Mouse (Mus musculus): Measurements from ENCODE around the gene Grm8. TPM values are rescaled to one million over a fixed set of nuclear protein-coding genes. Genes with fewer than 3 reads are reported as not detected.
"Not testable (repeated sequence)": the region's sequence is repeated elsewhere in the genome, so short reads cannot be mapped to it uniquely, and the experiment has no call there.

Gene Grm8
- total RNA-seq, 2 experiments from 2014 or later = 0.23 to 0.56 TPM

DNA sequence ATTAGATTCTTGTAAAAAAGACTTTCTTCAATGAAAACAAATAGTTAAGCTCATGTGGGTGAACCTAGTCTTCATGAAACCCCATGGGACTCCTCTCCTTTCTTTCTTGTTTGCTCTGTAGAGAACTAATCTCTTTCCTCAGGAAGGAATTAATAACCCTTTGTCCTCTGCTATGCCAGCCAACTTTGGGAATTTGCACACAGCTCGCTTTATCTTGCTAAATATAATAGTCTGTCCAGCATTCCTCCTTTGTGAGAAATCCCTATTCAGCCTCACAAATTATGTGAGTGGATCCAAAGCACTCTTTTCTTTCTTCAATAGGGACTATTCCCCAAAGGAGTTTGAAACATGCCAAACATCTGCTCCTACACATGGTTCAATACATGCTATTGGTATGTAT, 285.3 kb downstream of the Grm8 start:
- DNase-seq = no peak

- DNase-seq = no peak
These were observed 298.8 kb downstream of the Grm8 start for GRCm38 (mm10) chr6:27836159-27836558.

- DNase-seq = not testable (repeated sequence)
These were observed 315.2 kb downstream of the Grm8 start for GRCm38 (mm10) chr6:27819735-27820134.

GRCm38 (mm10) chr6:27812789-27813188, 322.2 kb downstream of the Grm8 start:
- DNase-seq = no peak

DNA sequence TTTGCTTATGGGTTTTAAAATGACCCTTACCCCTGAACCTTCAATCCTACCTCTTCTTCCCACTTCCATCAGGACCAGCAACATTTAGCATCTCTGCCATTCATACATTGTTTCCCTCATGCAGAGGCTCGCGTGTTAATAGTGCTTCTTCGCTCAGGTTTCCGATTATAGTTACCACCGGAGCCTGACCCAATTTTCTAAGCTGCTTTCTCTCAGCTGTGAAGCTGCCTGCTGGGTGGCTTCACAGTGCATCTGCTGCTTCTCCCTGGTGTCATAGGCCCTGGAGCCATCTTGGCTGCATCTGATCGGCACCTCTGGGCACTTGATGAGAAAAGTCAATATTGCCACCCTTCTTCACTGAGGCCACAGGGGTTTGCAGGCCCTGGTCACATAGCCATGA, 325.0 kb downstream of the Grm8 start:
- DNase-seq = no peak

GRCm38 (mm10) chr6:27806741-27807140, 328.2 kb downstream of the Grm8 start:
- no peak for DNase-seq

DNA sequence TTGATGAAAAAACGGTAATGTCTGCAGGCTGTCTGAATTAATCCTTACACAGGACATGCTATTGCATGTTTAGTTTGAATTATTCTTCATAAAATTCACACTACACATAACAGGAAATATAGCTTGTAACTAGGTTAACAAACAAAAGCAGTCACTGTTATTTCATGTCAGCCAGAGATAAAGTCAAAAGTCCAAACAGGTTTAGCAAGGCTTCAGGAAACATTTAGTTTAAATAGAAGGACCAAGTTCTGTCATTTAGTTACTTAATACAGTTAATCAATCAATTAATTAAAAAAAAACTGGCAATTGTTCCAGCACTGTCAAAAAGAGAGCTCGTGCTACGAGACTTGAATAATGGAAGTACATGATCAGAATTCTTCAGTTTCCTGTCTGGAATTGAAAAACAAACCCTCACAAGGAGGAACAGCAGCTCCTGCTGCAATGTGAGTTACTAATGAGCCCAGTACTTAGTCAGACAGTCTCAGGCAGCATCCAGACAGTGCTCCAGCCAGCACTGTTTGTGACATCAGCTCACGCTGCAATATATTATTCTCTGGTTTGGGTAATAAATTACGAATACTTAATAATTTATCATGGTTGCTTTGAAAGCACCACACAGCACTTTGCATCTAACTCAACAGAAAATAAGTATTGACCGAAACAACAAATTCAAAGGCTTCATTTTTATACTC, 334.0 kb downstream of the Grm8 start:
- no peak for DNase-seq

GRCm38 (mm10) chr6:27798735-27799134, 336.2 kb downstream of the Grm8 start:
- no peak for DNase-seq

DNA sequence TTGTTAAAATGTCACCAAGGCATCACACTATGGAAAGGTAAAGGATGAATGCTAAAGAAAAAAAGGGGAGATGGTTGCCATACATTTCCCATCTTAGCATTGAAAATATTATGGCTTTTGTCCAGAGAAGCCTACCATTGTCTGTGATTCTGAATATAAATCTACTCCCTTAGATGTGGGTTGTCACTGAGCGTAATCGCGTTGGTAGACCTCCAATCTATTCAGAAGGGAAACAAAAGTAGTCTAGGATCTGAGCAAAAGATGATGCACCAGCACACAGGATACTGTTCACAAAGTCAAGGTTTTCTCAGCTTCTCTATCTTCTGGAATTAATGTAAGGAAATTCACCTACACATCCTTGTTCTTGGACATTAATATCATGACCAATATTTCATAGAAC, 345.4 kb downstream of the Grm8 start:
- DNase-seq = no peak

- no peak for DNase-seq
These were observed 345.8 kb downstream of the Grm8 start for GRCm38 (mm10) chr6:27789151-27789550.

DNA sequence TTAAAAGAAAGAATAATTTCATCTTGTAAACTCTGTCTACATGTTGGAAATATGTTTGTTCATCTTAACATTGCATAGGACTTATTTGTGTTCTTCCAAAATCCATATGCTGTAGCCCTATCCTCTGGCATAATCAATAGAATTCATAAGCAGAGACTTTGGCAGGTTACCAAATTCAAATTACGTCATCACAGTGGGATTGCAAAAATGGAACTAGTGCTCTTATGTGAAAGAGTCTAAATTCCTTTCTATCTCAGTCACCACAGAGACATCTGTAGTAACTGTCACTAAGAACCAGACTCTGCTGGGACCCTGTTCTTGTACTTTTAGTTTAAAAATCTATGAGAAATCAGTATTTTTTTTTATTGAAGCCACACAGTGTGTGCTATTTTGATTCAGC, 352.7 kb downstream of the Grm8 start:
- no peak for DNase-seq

DNA sequence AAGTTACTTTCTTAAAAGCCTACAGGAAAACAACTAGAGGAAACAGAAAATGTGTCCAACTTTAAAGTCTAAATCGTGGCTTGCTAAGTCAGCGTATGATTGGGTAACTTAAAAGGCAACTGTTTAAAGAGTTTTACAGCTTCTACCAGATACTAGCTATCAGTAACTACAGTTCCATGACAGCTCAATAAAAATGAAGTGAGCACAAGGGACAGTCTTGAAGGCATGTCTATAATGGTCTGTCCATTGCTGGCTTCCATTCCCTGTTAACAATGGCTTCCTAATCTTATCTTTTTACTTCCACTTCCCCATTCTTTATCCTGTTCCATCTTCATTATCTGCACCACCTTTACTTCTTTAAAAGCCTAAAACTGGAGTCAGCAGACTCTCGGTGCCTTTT, 353.6 kb downstream of the Grm8 start:
- DNase-seq = no peak

- no peak for DNase-seq
These were observed 359.2 kb downstream of the Grm8 start for GRCm38 (mm10) chr6:27775646-27776271.

DNA sequence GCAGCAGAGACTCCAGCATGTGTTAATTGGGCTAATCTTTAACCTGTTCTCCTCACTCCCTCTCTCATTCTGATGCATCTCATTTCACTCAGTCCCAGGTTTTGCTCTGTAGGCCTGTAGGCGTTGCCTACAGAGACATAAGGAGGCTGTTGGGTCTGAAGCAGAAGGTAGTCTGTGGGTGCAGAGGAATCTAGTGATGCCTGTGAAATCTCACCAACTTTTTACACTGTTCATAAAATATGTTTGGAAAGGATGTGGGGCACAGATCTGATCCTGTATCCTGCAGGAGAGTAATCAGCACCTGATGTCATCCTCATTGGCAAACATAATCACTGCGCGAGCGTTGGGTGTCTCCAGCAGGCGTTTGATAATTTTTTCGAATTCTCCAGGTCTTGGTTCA, 372.9 kb downstream of the Grm8 start:
- DNase-seq = no peak

- DNase-seq = no peak
These were observed 381.6 kb downstream of the Grm8 start for GRCm38 (mm10) chr6:27753290-27753829.

GRCm38 (mm10) chr6:27746493-27746892, 388.5 kb downstream of the Grm8 start:
- DNase-seq = no peak

DNA sequence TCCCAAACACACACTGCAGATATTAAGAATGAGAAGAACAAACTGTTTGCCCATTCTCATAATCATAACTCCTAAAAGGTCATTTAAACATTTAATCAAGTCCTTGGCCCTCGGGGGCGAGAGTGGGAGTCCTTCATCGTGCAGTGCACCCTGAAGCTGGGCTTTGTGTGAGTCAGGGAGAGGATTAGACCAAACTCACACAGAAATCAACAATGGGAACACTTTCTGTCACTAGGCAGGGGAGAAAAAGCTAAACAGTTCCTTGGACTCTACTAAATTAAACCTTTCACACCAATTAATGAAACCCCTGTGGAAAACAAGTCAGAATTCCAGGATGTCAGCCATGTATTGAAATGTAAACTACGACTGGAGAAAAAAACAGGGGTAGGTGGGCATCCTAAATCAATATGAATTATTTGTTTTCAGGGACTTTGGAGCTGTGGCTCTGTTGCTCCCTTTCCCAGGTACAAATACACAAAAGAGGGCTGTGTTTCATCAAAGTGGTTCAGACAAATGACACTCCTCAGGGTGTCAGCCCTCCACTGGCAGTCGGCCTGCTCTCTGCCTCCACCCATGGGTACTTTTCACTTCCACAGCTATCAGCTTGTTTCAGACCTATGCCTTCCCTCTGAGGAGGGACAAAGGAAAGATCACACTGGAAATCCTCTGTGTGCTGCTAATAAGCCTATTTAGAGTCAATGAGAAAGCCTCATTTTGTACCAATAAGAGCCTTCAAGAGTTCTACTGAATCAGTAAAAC, 389.1 kb downstream of the Grm8 start:
- DNase-seq = no peak

DNA sequence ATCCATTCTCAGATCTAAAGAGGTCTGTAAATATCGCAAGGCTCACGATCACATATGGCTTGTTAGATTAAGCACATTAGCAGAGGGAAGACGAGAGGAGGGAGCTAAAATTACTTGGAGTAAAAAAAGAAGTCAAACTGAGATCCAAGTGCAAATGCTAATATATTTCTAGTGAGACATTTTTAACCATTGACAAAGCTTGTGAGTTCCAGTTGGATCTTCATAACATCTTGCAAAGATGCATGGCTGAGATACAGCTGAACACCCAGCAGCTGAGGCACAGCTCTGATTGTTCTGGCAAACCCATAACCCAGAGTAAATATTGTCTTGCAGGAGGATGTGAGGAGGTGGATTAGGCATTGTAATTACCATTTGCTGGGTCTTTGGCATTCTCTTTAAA, 445.6 kb downstream of the Grm8 start:
- no peak for DNase-seq

DNA sequence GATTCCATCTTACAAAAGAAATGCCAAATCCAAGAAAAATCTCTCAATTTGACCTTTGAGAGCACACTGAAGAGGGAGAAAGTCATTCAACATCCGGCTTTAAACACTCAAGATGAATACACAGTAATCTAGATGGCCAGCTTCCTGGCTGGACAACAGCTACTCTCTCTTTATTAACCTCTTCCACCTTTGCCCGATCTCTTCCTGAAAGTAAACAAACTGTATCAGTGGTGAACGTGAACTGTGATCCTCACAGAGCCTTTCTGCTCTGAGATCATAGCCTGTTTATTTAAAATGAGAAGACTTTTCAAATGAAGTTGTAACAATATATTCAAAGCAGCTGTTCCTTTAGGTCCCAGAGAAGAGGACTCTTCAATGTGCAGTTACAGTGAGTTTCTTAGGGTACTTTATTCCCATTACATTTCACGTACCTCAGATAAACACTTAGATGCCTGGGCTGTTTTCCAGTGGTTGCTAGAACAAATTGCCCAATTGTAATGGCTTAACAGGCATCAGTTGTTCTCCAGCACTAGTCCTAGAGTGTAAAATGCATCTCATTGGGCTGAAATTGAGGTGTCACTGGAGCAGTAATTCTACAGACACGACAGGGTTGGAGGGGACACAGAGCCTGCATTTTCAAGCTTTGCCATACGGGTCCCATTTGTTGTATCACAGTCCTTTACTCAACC, 473.1 kb downstream of the Grm8 start:
- no peak for DNase-seq

DNA sequence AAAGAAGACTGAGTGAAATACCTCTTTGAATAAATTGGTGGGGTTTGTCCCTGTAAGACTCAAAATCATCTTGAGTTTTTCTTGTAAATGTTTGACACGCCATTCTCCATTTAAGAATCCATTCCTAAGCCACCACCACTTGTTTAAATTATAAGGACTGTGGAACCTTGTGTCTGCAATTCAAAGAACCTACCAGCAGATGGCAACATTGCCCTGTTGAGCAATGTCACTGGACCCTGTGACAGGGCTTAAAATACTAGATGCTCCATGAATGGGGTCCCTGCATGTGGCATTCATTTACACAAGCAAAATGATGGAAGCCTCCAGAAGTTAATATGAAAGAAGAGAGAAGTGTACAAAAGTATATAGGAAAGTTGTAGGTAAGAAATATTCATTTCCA, 477.5 kb downstream of the Grm8 start:
- DNase-seq = peak; percentile 22 to 30

- DNase-seq = no peak
These were observed 488.5 kb downstream of the Grm8 start for GRCm38 (mm10) chr6:27646503-27646902.

GRCm38 (mm10) chr6:27645054-27645453, 489.9 kb downstream of the Grm8 start:
- DNase-seq = no peak

DNA sequence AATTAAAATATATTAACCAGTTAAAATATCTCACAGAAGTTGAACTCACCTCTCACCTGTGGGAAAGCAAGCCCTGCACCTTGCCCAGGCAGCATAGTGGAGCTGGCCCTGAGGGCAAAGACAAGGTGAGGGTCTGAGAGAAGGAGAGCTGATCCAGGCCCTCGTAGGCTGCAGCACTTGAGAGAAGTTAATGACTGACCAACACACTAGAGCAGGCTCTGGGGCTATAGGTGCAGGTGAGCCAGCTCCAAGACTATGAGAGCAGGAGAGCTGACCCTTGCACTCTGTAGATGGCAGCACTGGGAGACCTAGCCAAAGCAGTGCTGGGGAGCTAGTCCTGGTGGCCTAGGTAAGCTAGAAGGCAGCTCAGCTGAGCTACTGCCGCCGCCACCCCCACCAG, 499.1 kb downstream of the Grm8 start:
- DNase-seq = no peak
